Mouse (Mus musculus) spleen, adult 2 months (tissue): ENCODE measurements around the gene Phactr3.

Experiments
- CTCF ChIP-seq: fragments of 200-500 bp; IDR thresholded peaks from 2 replicates; pipeline ENCODE4 v1.5.1; 2011; ENCODE audit warnings: mild to moderate bottlenecking, inconsistent platforms; ENCODE audit not compliant: insufficient read depth, insufficient read length, insufficient replicate concordance; ENCODE audit errors: extremely low read depth
- POLR2A ChIP-seq: fragments of 200-500 bp; IDR thresholded peaks from 2 replicates; pipeline ENCODE4 v1.6.1; 2011; ENCODE audit warnings: low read depth, low read length, inconsistent platforms

GRCm38 (mm10) chr2:178221003-178221402, 102.2 kb downstream of the Phactr3 start:
- TF ChIP-seq CTCF (no peak), POLR2A (no peak)
